Mouse (Mus musculus) retina, postnatal 1 day (tissue): ENCODE results near the gene Tbcel.

Experiments used
- DNase-seq: peaks from one replicate; pipeline ENCODE4 v3.0.0-alpha.2; 2012

The Tbcel gene

GRCm38 (mm10) chr9:42482944-42483343, 24.7 kb downstream of the Tbcel start:
- DNase-seq, result no peak

GRCm38 (mm10) chr9:42476166-42476565, 31.4 kb downstream of the Tbcel start:
- no peak for DNase-seq

GRCm38 (mm10) chr9:42474244-42474643, 33.4 kb downstream of the Tbcel start:
- no peak for DNase-seq

GRCm38 (mm10) chr9:42471921-42472747, 35.5 kb downstream of the Tbcel start:
- DNase-seq, result peak; percentile 97

- DNase-seq, result peak; percentile 19
Observed at GRCm38 (mm10) chr9:42471214-42471613, 36.4 kb downstream of the Tbcel start.

GRCm38 (mm10) chr9:42469323-42469722, 38.3 kb downstream of the Tbcel start:
- no peak for DNase-seq

- DNase-seq, result no peak
Observed at GRCm38 (mm10) chr9:42468360-42468759, 39.2 kb downstream of the Tbcel start.

GRCm38 (mm10) chr9:42467116-42467815, 40.3 kb downstream of the Tbcel start:
- no peak for DNase-seq

GRCm38 (mm10) chr9:42465661-42466091, 41.9 kb downstream of the Tbcel start:
- no peak for DNase-seq

GRCm38 (mm10) chr9:42464181-42464580, 43.4 kb downstream of the Tbcel start:
- no peak for DNase-seq

GRCm38 (mm10) chr9:42463220-42463989, 44.2 kb downstream of the Tbcel start:
- no peak for DNase-seq

- no peak for DNase-seq
Observed at GRCm38 (mm10) chr9:42462585-42463219, 44.9 kb downstream of the Tbcel start.

- peak; percentile 55 for DNase-seq
Observed at GRCm38 (mm10) chr9:42461390-42462108, 46.1 kb downstream of the Tbcel start.

GRCm38 (mm10) chr9:42460353-42460752, 47.3 kb downstream of the Tbcel start:
- DNase-seq, result no peak

GRCm38 (mm10) chr9:42459736-42460135, 47.9 kb downstream of the Tbcel start:
- no peak for DNase-seq

GRCm38 (mm10) chr9:42458741-42459515, 48.7 kb downstream of the Tbcel start:
- DNase-seq, result no peak

GRCm38 (mm10) chr9:42457501-42457900, 50.1 kb downstream of the Tbcel start:
- DNase-seq, result no peak

GRCm38 (mm10) chr9:42454364-42454763, 53.2 kb downstream of the Tbcel start:
- no peak for DNase-seq

- DNase-seq, result no peak
Observed at GRCm38 (mm10) chr9:42449043-42449442, 58.6 kb downstream of the Tbcel start.

GRCm38 (mm10) chr9:42442100-42442499, 65.5 kb downstream of the Tbcel start:
- DNase-seq, result no peak

- no peak for DNase-seq
Observed at GRCm38 (mm10) chr9:42441234-42441633, 66.4 kb downstream of the Tbcel start.
